Mouse (Mus musculus) heart, adult 2 months (tissue): Measurements from ENCODE around the gene Arid5b.

Source experiments
- CTCF ChIP-seq: fragments of 200-600 bp; IDR thresholded peaks from 2 replicates; pipeline ENCODE4 v1.8.1; 2022; ENCODE audit warnings: antibody characterized with exemption, mild to moderate bottlenecking, moderate library complexity
- POLR2A ChIP-seq: fragments of 200-500 bp; IDR thresholded peaks from 2 replicates; pipeline ENCODE4 v1.6.1; 2011; ENCODE audit warnings: mild to moderate bottlenecking, low read depth, low read length, control low read depth; ENCODE audit not compliant: insufficient read depth

- TF ChIP-seq CTCF (no peak), POLR2A (no peak)
Measured at GRCm38 (mm10) chr10:68158555-68158954, 120.0 kb downstream of the Arid5b start.
